Mouse (Mus musculus): ENCODE results near the gene Lamb1.

Lamb1 gene

DNA sequence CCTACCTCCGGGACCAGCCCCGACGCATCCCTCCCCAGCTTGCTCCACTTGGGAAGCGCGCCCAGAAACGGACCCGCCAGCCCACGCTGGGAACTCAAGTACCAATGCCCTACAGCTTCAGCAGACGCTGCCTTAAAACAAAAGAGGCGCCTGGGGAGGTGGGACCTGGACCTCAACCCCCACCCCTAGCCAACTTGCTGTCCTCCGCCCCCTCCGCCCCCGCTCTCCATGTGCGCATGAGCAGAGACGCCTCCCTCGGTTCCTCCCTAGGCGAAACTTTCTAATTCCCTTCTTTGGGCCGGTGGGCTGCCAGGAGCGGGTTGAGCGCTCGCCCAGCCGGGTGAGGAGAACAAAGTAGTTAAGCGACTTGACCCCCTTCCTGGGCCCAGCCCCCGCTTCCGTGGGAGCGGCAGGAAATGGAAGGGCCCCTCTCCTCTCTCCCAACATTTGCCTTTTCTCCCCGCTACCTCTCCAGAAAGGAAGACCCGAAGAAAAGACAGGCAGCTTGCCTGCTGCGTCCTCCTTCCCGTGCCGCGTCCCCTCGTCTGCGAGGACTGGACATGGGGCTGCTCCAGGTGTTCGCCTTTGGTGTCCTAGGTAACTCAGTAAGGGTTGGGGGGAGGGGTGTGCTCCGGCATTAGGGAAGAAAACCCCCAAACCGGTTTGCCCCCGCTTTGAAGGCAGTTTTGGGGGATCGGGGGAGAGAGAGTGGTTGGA is at the start of gene Lamb1:
TSS of gene Lamb1 (plus strand) at position 230 of the 717 bp plus-strand sequence.
- DNase-seq: peak; percentile 11 to 33

DNA sequence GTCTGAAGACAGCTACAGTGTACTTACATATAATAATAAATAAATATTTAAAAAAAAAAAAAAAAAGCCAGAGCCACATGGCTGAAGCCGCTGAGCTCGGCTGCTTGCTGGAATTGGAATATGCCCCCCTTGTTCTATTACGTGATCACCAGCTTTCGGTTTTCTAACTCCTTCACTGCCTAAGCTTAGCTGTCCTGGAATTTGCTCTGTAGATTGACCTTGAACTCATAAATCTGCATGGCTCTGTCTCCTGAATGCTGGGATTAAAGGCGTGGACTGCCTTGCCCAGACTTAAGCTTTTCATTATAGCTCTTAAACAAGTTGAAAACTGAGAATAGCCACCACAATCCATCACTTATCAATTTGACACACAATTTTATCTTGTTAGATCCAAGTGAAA is 47.8 kb upstream of the Lamb1 start:
- no peak for DNase-seq

- DNase-seq: no peak
These were observed 46.3 kb upstream of the Lamb1 start for GRCm38 (mm10) chr12:31218774-31219173.

GRCm38 (mm10) chr12:31221522-31221921 is 43.5 kb upstream of the Lamb1 start:
- DNase-seq: no peak

DNA sequence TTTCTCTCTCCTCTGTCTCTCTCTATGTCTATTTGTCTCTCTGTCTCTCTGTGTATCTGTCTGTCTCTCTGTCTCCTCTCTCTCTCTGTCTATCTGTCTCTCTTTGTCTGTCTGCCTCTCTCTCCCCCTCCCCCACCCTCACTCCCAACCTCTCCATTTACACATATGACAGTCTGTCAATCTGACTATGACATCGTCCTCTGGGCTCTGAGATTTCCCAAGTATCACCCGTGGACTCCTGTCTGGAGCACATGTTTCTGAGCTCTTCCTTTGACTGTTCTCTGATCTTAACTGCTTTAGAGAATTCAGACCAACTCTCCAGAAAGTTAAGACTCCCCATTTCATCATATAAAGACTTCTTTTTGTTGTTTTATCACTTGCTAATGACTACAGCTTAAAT is 42.8 kb upstream of the Lamb1 start:
- no peak for DNase-seq

DNA sequence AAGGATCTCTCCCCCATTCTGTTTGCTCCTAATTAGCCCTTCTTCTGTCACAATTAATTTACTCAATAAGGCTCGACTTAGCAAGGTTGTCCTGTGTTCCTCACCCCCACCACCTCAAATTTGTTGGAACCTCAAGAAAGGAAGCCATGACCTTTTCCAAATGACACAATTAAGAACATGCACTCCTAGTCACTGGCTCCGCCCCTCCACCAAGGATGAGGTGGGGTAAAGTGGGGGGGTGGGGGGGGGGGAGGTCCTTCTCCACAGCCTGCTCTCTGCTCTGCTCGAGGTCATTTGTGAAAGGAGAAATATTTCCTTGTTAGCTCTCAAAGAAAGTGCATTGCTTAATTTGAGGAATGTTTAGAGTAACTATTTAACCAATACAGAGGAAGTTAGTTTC is 42.3 kb upstream of the Lamb1 start:
- no peak for DNase-seq

GRCm38 (mm10) chr12:31225451-31225850 is 39.6 kb upstream of the Lamb1 start:
- DNase-seq: no peak

- DNase-seq: no peak
These were observed 37.9 kb upstream of the Lamb1 start for GRCm38 (mm10) chr12:31227167-31227566.

GRCm38 (mm10) chr12:31228878-31229277 is 36.2 kb upstream of the Lamb1 start:
- no peak for DNase-seq

- DNase-seq: no peak
These were observed 32.4 kb upstream of the Lamb1 start for GRCm38 (mm10) chr12:31232635-31233034.

DNA sequence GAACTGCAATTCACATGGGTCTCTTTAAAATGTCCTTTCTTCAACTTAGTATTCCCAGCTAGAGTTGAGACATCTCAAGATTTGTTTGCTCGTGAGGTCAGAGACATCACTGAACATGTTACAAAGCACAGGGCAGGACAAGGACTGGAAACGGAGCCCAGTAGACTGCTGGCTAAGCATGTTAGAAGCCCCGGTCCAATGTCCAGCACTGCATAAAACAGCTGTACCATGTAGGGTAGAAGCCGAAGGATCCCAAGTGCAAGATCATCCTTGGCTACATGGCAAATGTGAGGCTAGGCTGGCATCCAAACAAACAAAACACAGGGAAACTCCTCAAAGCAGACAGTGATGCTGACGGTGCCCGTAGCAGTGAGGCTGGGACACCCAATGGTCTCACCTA is 30.0 kb upstream of the Lamb1 start:
- DNase-seq: no peak

GRCm38 (mm10) chr12:31236861-31237595 is 28.0 kb upstream of the Lamb1 start:
- peak; percentile 15 to 21 for DNase-seq

DNA sequence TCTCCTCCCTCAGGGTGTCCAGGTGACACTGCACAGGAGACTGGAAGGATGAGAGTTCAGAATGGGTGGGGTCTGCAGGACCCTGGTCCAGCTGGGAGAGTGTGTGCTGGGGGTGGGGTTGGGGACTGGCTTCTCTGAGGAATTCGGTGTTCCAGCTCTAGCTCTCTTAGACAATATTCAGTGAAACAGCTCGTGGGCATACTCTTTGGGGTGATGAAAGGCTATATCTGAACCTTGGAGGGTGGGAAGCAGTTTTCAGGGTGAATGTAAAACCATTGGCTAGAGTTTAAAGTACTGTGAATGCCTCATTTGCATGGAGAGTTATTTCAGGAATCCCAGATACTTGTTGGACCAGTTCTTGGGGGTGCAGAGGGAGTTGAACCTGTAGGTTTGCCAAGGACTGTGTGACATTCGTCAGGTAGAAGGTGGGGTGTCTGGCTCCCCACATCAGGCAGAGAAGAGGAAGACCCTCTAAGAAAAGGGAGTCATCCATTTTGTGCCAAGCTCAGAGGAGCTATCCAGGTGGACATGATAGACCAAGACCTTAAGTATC is 25.9 kb upstream of the Lamb1 start:
- DNase-seq: no peak

- peak in 1 of 2 experiments; percentile 9 for DNase-seq
These were observed 25.2 kb upstream of the Lamb1 start for GRCm38 (mm10) chr12:31239798-31240197.

DNA sequence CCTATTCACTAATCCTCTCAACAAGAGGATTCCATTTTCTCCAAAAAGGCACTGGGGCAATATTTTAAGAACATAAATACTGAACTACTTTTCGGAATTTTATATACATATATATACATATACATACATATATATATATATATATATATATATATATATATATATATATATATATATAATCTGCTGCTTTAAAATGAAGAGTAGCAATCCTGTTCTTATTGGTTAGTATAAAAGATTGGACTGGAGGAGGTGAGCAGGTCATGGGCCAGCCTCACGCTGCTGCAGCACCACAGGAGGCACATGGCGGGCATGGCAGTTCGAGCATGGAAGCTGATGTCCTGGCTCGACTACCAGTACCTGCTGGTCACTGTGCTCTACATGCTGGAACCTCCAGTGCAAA is 24.6 kb upstream of the Lamb1 start, which contains the start of gene Gm6993:
TSS of gene Gm6993 (plus strand) at position 301 of the 400 bp plus-strand sequence.
- DNase-seq: no peak

DNA sequence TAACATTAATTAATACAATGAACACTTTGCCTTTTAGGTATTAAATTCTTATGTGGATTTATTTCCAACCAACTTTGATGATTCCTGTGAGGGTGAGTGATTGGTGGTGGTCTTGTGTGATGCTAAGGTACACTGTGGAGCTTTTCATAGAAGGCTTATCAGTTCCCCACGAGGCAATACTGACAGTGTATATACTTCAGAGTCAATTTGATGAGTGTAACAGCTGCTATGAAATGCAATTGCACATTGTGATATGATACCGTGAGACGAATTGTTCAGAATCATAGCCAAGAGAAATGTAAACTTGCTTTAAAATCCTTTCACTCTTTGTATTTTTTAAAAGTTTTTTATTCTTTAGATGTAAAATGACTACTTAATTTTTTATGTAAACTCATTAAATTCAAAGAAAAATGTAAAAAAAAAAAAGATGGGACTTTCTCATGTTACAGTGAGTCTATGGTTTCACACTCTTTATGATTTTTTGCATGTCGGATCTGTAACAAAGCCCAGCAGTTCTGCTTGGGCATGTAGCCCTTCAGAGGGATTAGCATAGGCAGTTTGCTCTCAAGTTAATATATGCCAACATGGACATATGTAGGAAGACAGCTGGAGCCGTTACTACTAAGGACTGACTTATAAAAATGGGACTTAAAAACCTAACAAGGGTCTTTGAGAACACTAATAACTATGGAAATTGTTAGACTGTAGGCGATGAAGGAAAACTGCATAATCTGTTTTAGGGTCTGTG is 23.3 kb upstream of the Lamb1 start:
- no peak for DNase-seq

GRCm38 (mm10) chr12:31244001-31244400 is 21.0 kb upstream of the Lamb1 start:
- no peak for DNase-seq

DNA sequence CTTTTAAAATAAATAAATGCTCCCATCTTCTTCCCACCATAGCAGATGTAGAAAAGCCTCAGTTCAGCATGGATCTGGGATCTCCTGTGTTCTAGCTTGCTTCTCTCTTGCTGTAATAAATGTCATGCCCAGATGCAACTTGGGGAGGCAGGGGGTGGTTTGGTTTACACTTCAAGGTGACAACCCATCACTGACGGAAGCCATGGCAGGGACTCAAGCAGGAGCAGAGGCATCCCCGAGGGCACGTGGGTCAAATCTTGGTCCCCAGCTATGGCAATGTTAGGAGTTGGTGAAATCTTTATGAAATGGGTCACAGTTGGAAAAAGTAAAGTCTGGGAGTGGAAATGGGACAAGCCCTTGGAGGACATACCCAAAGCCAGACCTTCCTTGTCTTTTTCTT is 20.3 kb upstream of the Lamb1 start:
- no peak for DNase-seq

- no peak for DNase-seq
These were observed 18.9 kb upstream of the Lamb1 start for GRCm38 (mm10) chr12:31246153-31246552.

GRCm38 (mm10) chr12:31246615-31247014 is 18.4 kb upstream of the Lamb1 start:
- no peak for DNase-seq

GRCm38 (mm10) chr12:31248165-31248564 is 16.9 kb upstream of the Lamb1 start:
- no peak for DNase-seq

GRCm38 (mm10) chr12:31248681-31249080 is 16.4 kb upstream of the Lamb1 start:
- no peak for DNase-seq

GRCm38 (mm10) chr12:31252259-31252658 is 12.8 kb upstream of the Lamb1 start:
- DNase-seq: no peak
